Mouse (Mus musculus) heart, postnatal 0 days (tissue): Measurements from ENCODE around the gene Lrp5. TPM values are rescaled to one million over a fixed set of nuclear protein-coding genes. Genes with fewer than 3 reads are reported as not detected.
A peak's percentile ranks its signal among the peaks of the same experiment; 100 is the strongest.
"Not testable (repeated sequence)": the region's sequence is repeated elsewhere in the genome, so short reads cannot be mapped to it uniquely, and the experiment has no call there.

Experiments
- ATAC-seq: fragments of 200-750 bp; cut with Nextera tagmentation; 2 replicates; pipeline ENCODE4 v1.8.0; 2017; ENCODE audit warnings: low read depth, moderate number of reproducible peaks, moderate library complexity; ENCODE audit not compliant: insufficient read depth
- DNase-seq: peaks from one replicate; pipeline ENCODE4 v3.0.0-alpha.2; 2016; ENCODE audit warnings: low spot score
- H3K27ac ChIP-seq: fragments of 300-500 bp; sonication (generic); 2 replicates; pipeline ENCODE4 v1.5.1; 2014; ENCODE audit warnings: low read depth, mild to moderate bottlenecking
- H3K27me3 ChIP-seq: fragments of 300-500 bp; sonication (generic); 2 replicates; pipeline ENCODE4 v1.6.1; 2014; ENCODE audit warnings: low read length, mixed read lengths; ENCODE audit not compliant: control insufficient read depth, insufficient read depth
- H3K36me3 ChIP-seq: fragments of 300-500 bp; sonication (generic); replicated peaks from 2 replicates; pipeline ENCODE4 v1.6.1; 2014; ENCODE audit warnings: low read length, mixed read lengths; ENCODE audit not compliant: control insufficient read depth, insufficient read depth
- H3K4me1 ChIP-seq: fragments of 300-500 bp; sonication (generic); 2 replicates; pipeline ENCODE4 v1.6.1; 2014; ENCODE audit warnings: antibody characterized with exemption; ENCODE audit not compliant: control insufficient read depth, insufficient read depth
- H3K4me2 ChIP-seq: fragments of 300-500 bp; sonication (generic); 2 replicates; pipeline ENCODE4 v1.6.1; 2014; ENCODE audit warnings: low read depth, mild to moderate bottlenecking, low read length, moderate library complexity
- H3K4me3 ChIP-seq: fragments of 300-500 bp; sonication (generic); 2 replicates; pipeline ENCODE4 v1.5.1; 2014; ENCODE audit warnings: low read depth, low read length
- H3K9ac ChIP-seq: fragments of 300-500 bp; sonication (generic); replicated peaks from 2 replicates; pipeline ENCODE4 v1.6.1; 2014; ENCODE audit warnings: low read depth, low read length, mixed read lengths
- H3K9me3 ChIP-seq: fragments of 300-500 bp; sonication (generic); replicated peaks from 2 replicates; pipeline ENCODE4 v1.6.1; 2016; ENCODE audit warnings: low read length; ENCODE audit not compliant: control insufficient read depth
- CTCF ChIP-seq: IDR thresholded peaks from 2 replicates; pipeline ENCODE4 v1.5.1; 2016; ENCODE audit warnings: antibody characterized with exemption, control low read depth, low read depth
- EP300 ChIP-seq: IDR thresholded peaks from 2 replicates; pipeline ENCODE4 v1.6.1; 2016; ENCODE audit warnings: antibody characterized with exemption, low read depth
- WGBS: fragments of 180-500 bp; shearing (Covaris S2); extraction: QIAGEN DNeasy Blood & Tissue Kit; methylation state at CpG from one replicate; pipeline ENCODE4 v1.1.7; 2014; 5-methylcytosine and 5-hydroxymethylcytosine counted together
- polyA plus RNA-seq: library from polyadenylated mRNA; unstranded; fragments of >200 nt; fragmentation: Nextera tagmentation; extraction: Ambion mirVana; gene quantifications from 2 replicates; pipeline ENCODE4 v1.2.1, GENCODE M21; 2015
- total RNA-seq: library from RNA; depleted of rRNA; stranded (reverse); fragments of >200 nt; gene quantifications from 2 replicates; pipeline ENCODE4 v1.2.3, GENCODE M21; 2014; ENCODE audit warnings: low replicate concordance

Lrp5 gene
- total and polyA plus RNA-seq, 2 experiments from 2014 or later = 1.9 to 28.0 TPM

GRCm38 (mm10) chr19:3667155-3667895, 19.0 kb downstream of the Lrp5 start:
- peak; percentile 52 for ATAC-seq
- H3K4me2 ChIP-seq = no peak overlapping the region
- H3K27ac ChIP-seq = peak overlapping the region; percentile 68
- H3K4me3 ChIP-seq = no peak overlapping the region
- peaks cover 45% of the 10 kb centered on the region for H3K4me1 ChIP-seq
- WGBS = 52% methylated on average over 6 of the region's 6 CpGs
- no peaks in the 10 kb centered on the region for H3K9me3 ChIP-seq
- DNase-seq = peak; percentile 36
- no peaks in the 10 kb centered on the region for H3K27me3 ChIP-seq
- no peak for TF ChIP-seq EP300
- TF ChIP-seq CTCF = no peak
- H3K36me3 ChIP-seq = peaks cover 5% of the 10 kb centered on the region; the same call in 1 of the 2 replicates
- no peak overlapping the region for H3K9ac ChIP-seq

- Histone ChIP-seq H3K9me3 (no peaks in the 10 kb centered on the region), H3K4me3 (no peak overlapping the region), H3K4me1 (peaks cover 45% of the 10 kb centered on the region), H3K9ac (no peak overlapping the region), H3K4me2 (no peak overlapping the region), H3K27ac (peak overlapping the region; percentile 40), H3K36me3 (0 out of 2 replicates have a peak, but pooled peaks cover 3% of the 10 kb centered on the region), H3K27me3 (no peaks in the 10 kb centered on the region)
- ATAC-seq = no peak
- no peak for TF ChIP-seq EP300
- 81% methylated on average over 2 of the region's 2 CpGs for WGBS
- no peak for DNase-seq
Measured at GRCm38 (mm10) chr19:3666632-3667031, 19.7 kb downstream of the Lrp5 start.

DNA sequence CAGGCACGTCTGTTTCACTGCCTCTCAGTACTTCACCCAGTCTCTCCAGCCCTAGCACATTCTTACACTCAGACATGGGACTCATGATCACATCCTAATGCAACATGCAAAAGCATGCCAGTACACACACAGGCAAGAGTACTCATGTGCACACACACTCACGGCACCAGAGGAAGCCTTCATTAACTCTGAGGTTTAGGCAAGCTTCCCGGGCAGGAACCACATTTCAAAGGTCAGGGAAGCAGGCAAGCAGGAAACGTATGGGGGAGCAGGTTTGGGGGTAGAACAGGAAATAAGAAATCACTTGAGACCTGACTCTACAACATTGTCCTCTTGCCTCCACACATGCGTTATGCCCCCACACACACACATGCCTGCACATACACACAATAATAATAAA, 20.9 kb downstream of the Lrp5 start:
- peaks cover 45% of the 10 kb centered on the region for H3K4me1 ChIP-seq

DNA sequence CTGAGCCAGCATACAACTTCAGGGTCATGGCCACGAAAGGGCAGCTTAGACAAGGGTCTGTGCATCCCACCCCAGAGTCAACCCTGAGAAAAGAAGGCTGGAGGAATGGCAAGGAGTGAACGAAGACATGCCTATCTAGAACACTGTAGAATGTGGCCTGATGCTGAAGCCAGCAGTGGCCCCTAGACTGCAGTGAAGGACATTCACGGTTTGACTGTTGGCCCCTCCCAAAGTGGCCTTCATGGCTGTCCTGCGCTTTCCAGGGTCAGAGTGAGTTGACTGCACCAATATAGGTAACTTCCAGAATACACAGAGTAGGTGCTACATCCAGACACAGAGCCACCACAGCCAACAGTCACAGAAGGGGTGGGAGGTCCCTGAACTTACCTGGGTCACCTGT, 28.4 kb downstream of the Lrp5 start:
- 96% methylated on average over 4 of the region's 4 CpGs for WGBS
- H3K36me3 ChIP-seq = peaks cover 14% of the 10 kb centered on the region
- H3K4me3 ChIP-seq = no peak overlapping the region
- H3K9ac ChIP-seq = no peak overlapping the region
- TF ChIP-seq EP300 (no peak), CTCF (no peak)
- H3K4me1 ChIP-seq = no peaks in the 10 kb centered on the region; the same call in 1 of the 2 replicates
- H3K9me3 ChIP-seq = no peaks in the 10 kb centered on the region
- H3K27ac ChIP-seq = no peak overlapping the region
- no peaks in the 10 kb centered on the region for H3K27me3 ChIP-seq
- ATAC-seq (no peak), DNase-seq (no peak)
- H3K4me2 ChIP-seq = no peak overlapping the region

More for the DNA sequence above, 20.9 kb downstream of the Lrp5 start:
- Histone ChIP-seq H3K9ac (no peak overlapping the region), H3K4me3 (no peak overlapping the region), H3K27ac (peak overlapping the region; percentile 40), H3K4me2 (no peak overlapping the region), H3K36me3 (no peaks in the 10 kb centered on the region), H3K27me3 (no peaks in the 10 kb centered on the region), H3K9me3 (no peaks in the 10 kb centered on the region)
- WGBS = 49% methylated on average over 5 of the region's 5 CpGs
- no peak for TF ChIP-seq CTCF
- TF ChIP-seq EP300 = peak; percentile 81; the same call in 1 of the 2 replicates
- DNase-seq = peak; percentile 40
- ATAC-seq = peak; percentile 63

DNA sequence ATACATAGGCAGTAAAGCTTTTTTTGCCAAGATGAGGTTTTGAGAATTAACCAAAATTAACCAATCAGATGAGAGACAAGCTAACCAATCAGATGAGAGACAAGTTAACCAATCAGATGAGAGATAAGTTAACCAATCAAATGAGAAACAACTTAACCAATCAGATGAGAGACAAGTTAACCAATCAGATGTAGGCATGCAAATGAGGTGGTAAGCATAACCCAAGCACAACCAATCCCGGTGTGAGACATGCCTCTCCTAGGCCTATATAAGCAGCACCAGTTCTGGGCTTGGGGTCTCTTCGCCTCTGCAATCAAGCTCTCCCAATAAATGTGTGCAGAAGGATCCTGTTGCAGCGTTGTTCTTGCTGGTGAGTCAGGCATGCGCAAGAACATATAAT, 29.3 kb downstream of the Lrp5 start:
- not testable (repeated sequence) for H3K27ac ChIP-seq, H3K9me3 ChIP-seq, ATAC-seq, H3K4me3 ChIP-seq, H3K9ac ChIP-seq, DNase-seq, H3K4me2 ChIP-seq, H3K4me1 ChIP-seq, H3K27me3 ChIP-seq
- H3K36me3 ChIP-seq = peaks cover 19% of the 10 kb centered on the region
- 98% methylated on average over 4 of the region's 4 CpGs for WGBS

- Histone ChIP-seq H3K27me3 (no peaks in the 10 kb centered on the region), H3K4me1 (no peaks in the 10 kb centered on the region; the same call in 1 of the 2 replicates), H3K9me3 (0 out of 2 replicates have a peak, but pooled peaks cover 4% of the 10 kb centered on the region), H3K4me2 (no peak overlapping the region), H3K36me3 (peaks cover 28% of the 10 kb centered on the region), H3K9ac (no peak overlapping the region), H3K4me3 (no peak overlapping the region), H3K27ac (no peak overlapping the region)
- TF ChIP-seq EP300 = no peak
- TF ChIP-seq CTCF = no peak
- ATAC-seq (no peak; the same call in 1 of the 2 replicates), DNase-seq (no peak)
- 26% methylated on average over 1 of the region's 1 CpGs for WGBS
Measured at GRCm38 (mm10) chr19:3656144-3656543, 30.2 kb downstream of the Lrp5 start.
